Mouse (Mus musculus): ENCODE measurements at regions not wholly inside any gene's neighbourhood (a gene's known extent, or its start where the extent isn't known, plus 50 kb on each side); places are given as distances from the start of the nearest gene placed in this dataset.

- no peak for TF ChIP-seq CTCF (IDR thresholded peaks at IDR 0.05; ENCODE audit: control insufficient read depth, insufficient read depth, insufficient read length)
- TF ChIP-seq MAX (IDR thresholded peaks at IDR 0.05) = no peak
- TF ChIP-seq CEBPB (IDR thresholded peaks at IDR 0.05; ENCODE audit: low read depth) = no peak
These were observed 155.0 kb downstream of the Drd1 start for GRCm38 (mm10) chr13:53900406-53901025.

Data from C2C12 (cell line).